Mouse (Mus musculus): ENCODE data around the gene Naaladl2.

Naaladl2 gene

DNA sequence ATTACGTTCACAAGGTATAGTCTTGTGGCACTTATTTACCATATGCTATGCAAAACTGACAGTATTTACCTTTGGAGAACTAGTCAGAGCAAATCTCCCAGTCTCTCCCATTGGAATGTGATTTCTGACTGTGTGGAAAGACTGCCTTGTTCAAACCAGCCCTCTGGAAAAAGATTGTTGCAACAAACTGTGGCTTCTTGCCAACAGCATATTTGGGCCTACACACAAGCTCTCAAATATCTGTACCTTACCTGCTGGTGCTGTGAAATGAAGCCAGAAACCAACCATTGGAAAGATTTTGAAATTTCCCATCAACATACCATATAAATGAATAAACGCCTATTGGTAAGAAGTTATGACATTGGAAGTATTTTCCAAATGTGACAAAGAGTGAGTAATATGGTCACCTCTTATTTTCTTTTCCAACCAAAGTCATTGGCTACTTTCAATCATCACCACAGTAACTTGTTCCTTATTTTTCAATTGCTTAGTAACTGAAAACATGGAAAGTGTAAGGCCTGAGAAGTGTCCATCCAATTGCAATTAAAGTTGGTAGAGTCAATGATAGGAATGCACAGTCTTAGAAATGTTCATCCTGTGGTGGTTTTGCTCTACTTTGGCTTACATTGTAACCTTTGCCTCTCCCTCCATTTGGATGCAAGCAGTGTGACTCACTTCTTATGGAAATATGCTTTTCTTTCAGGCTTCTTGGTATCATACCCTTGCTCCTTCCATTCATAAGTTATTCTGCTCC lies 453.7 kb downstream of the Naaladl2 start:
- DNase-seq (ENCODE audit: low spot score), result no peak

DNA sequence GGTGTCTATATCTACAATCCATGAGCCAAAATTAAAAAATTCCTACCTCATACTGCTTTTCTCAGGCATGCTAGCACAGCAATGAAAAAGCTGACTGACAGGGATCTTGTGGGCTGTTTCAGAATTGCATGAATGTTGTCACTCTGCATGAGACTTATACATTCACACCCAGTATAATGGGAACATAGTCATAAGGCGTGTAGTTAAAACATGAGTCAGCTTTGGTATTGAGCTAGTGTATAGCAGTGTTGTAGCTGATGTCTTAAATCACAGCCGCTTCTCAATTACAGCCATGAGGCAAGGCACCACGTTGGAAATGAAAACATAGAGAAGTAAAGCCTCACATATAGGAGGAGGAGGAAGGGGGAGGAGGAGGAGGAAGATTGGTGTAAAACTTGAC lies 473.6 kb downstream of the Naaladl2 start:
- no peak for DNase-seq (ENCODE audit: low spot score)

- no peak for DNase-seq (ENCODE audit: low spot score)
Measured at GRCm38 (mm10) chr3:24668052-24668916, 475.8 kb downstream of the Naaladl2 start.

DNA sequence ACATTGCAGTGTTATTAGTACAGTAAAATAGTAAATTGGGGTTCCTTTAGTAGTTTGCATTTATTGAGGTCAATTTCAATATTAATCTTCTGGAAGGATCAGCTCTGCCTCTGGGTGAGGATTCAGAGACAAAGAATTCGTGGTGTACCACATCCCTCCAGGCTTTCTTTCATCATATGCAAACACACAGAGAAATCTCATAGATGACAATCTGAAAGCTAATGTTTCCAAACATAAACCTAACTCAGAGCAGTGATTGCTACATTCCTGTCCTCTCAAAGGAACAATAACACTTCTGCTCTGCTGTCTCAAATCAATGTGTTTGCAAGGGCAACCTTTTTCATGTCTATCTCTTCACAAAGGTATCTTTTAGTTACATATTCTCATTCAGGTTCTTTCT lies 478.7 kb downstream of the Naaladl2 start:
- no peak for DNase-seq (ENCODE audit: low spot score)

GRCm38 (mm10) chr3:24663749-24664148 lies 480.3 kb downstream of the Naaladl2 start:
- DNase-seq (ENCODE audit: low spot score), result no peak

GRCm38 (mm10) chr3:24630032-24630431 lies 514.0 kb downstream of the Naaladl2 start:
- no peak for DNase-seq (ENCODE audit: low spot score)

DNA sequence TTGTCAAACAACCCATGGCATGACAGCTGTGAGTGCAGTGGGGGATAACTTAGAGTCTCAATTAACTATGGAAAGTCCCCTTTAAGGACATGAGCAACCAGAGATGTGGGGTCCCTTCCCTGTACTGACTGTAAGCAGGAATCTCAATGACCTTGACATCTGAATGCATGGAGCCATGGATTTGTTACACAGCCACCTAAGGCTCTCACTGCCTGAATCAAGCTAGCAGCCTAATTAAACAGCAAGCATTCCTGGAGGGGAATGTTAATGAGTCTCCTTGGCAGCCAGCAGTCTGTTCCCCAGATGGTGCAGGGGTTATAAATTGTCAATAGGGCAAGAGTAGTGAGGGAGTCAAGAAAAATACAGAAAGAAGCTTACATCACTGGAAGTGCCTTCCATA lies 538.6 kb downstream of the Naaladl2 start:
- no peak for DNase-seq (ENCODE audit: low spot score)

GRCm38 (mm10) chr3:24604791-24605320 lies 539.2 kb downstream of the Naaladl2 start:
- no peak for DNase-seq (ENCODE audit: low spot score)

- DNase-seq (ENCODE audit: low spot score), result no peak
Measured at GRCm38 (mm10) chr3:24595447-24595846, 548.6 kb downstream of the Naaladl2 start.

- no peak for DNase-seq (ENCODE audit: low spot score)
Measured at GRCm38 (mm10) chr3:24556617-24557016, 587.4 kb downstream of the Naaladl2 start.

DNA sequence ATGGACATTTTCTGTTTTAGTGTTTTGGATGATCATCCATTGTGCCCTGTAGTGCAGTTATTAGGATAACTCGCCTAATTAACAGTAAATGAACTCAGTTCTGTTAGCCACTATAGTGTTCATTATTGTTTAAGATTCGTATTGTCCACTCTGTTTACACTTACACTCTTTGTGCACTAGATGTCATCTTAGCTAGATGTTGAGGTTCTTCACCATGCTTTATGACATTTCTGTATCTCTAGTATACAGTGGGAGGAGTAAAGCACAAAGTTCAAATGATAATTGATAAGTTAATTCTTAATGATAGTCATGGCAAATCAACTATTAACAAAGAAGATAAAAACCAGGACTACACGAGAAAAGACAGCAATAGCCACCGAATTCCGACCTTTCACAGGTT lies 590.4 kb downstream of the Naaladl2 start:
- no peak for DNase-seq (ENCODE audit: low spot score)

DNA sequence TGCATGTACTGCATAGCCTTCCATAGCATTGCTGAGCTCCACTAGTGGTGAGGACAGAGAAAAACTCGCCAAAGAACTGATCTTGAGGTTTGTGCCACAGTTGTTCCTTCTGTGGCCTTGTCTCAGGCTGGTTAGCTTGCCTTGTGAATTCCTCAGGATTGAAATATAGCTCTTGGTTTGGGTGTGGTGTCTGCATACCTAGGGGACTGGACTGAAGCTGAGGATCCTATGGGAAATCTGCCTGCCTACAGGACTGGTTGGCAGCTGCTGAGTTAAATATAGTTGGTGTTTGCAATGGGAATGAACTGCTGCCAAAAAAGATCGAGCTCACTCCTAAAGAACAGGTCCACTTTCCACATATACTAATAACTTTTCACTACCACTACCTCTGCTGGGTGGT lies 591.4 kb downstream of the Naaladl2 start:
- no peak for DNase-seq (ENCODE audit: low spot score)

GRCm38 (mm10) chr3:24533775-24534458 lies 610.1 kb downstream of the Naaladl2 start:
- DNase-seq (ENCODE audit: low spot score), result no peak

GRCm38 (mm10) chr3:24514918-24515317 lies 629.1 kb downstream of the Naaladl2 start:
- DNase-seq (ENCODE audit: low spot score), result no peak

GRCm38 (mm10) chr3:24486456-24487112 lies 657.5 kb downstream of the Naaladl2 start:
- DNase-seq (ENCODE audit: low spot score), result no peak

- no peak for DNase-seq (ENCODE audit: low spot score)
Measured at GRCm38 (mm10) chr3:24463941-24464340, 680.1 kb downstream of the Naaladl2 start.

- no peak for DNase-seq (ENCODE audit: low spot score)
Measured at GRCm38 (mm10) chr3:24440621-24441020, 703.4 kb downstream of the Naaladl2 start.

- DNase-seq (ENCODE audit: low spot score), result no peak
Measured at GRCm38 (mm10) chr3:24432761-24433160, 711.3 kb downstream of the Naaladl2 start.

GRCm38 (mm10) chr3:24391737-24392136 lies 752.3 kb downstream of the Naaladl2 start:
- no peak for DNase-seq (ENCODE audit: low spot score)

GRCm38 (mm10) chr3:24391311-24391710 lies 752.8 kb downstream of the Naaladl2 start:
- no peak for DNase-seq (ENCODE audit: low spot score)

DNA sequence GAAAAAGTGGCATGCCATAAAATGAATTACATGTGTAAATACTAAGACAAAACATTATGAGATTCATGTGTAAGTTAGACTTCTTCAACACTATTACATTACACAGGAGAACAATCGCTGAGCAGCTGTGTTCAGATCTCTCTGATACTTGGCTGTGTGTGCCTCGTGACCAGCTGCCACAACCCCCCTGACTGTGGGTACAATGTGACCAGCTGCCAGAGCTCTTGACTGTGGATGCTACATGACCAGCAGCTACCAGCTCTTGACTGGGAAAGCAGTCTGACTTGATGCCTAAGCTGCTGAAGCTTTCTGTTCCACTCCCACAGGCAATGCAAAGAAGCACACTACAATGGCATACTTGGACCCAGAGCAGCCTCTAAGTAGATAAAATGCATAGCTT lies 789.1 kb downstream of the Naaladl2 start:
- no peak for DNase-seq (ENCODE audit: low spot score)

All from urinary bladder, postnatal 25 days (tissue).